Mouse (Mus musculus) urinary bladder, postnatal 4 days (tissue): Measurements from ENCODE around the gene Tmem206.

ENCODE experiments used
- DNase-seq, 2 experiments: peaks; one replicate each; pipeline ENCODE4 v3.0.0; 2021 to 2022; ENCODE audit warnings: low spot score in 2 of 2

Tmem206 gene

DNA sequence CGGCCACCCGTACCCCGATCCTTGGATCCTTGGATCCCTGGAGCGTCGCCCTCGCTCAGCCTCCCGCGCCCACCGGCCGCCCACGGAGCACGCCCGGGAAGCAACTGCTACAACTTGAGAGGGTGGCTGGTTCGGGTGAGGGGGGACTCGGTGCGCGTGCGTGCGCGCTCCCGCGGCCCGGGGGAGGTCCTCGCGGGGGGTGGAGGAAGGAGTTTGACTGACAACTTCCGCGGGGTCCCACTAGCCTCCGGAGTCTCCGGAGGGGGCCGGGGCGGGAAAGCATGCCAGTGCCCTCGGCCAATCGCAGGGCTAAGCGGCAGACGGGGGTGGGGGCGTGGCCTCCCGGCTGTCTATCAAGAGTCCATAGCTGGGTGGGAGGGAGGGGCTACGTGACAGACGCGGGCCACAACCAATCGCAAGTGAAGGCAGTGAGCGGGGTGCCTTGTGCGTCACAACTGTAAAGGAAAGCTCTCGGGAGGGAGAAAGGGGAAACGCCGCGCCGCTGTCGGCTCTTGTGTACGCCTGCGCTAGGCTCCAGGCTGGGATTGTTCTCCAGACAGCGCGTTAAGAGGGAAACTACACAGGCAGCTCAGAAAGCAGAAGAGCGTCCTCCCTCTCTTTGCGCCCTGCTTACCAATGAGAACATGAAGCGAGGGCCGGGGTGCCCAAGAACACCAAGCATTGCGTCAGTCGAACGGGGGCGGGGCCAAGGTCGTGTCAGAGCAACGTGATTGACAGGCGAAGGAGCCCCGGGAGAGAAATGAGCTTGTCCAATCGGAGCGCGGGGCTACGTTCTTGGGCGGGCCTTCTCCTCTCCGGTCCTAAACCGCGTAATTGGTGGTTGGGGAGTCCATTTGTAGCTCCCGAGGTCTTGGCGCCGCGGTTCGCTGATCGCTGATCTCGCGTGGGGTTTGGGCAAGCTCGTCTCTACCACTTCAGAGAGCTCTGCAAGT is 71.5 kb downstream of the Tmem206 start:
- peak; percentile 99 to 100 for DNase-seq
